Mouse (Mus musculus) embryo, embryonic 9.5 days (tissue): ENCODE data around the gene Klf13.

Experiments
- DNase-seq: peaks from one replicate; pipeline ENCODE4 v3.0.0-alpha.2; 2017; ENCODE audit errors: extremely low spot score

Klf13 gene

GRCm38 (mm10) chr7:63925413-63926360 is 13.0 kb downstream of the Klf13 start:
- DNase-seq = no peak

GRCm38 (mm10) chr7:63924747-63925412 is 13.8 kb downstream of the Klf13 start:
- DNase-seq = no peak

GRCm38 (mm10) chr7:63924151-63924550 is 14.6 kb downstream of the Klf13 start:
- DNase-seq = no peak

GRCm38 (mm10) chr7:63922975-63923374 is 15.7 kb downstream of the Klf13 start:
- no peak for DNase-seq

GRCm38 (mm10) chr7:63922571-63922970 is 16.1 kb downstream of the Klf13 start:
- no peak for DNase-seq

- DNase-seq = no peak
Measured at GRCm38 (mm10) chr7:63921909-63922562, 16.7 kb downstream of the Klf13 start.

- DNase-seq = no peak
Measured at GRCm38 (mm10) chr7:63918771-63919768, 19.6 kb downstream of the Klf13 start.

GRCm38 (mm10) chr7:63917693-63918092 is 21.0 kb downstream of the Klf13 start:
- DNase-seq = no peak

- no peak for DNase-seq
Measured at GRCm38 (mm10) chr7:63916268-63916907, 22.3 kb downstream of the Klf13 start, which contains the start of gene E030018B13Rik. TSS of gene E030018B13Rik (plus strand) at chr7:63916857.

- DNase-seq = no peak
Measured at GRCm38 (mm10) chr7:63914891-63915290, 23.8 kb downstream of the Klf13 start.

- no peak for DNase-seq
Measured at GRCm38 (mm10) chr7:63913724-63914692, 24.7 kb downstream of the Klf13 start.

GRCm38 (mm10) chr7:63912924-63913723 is 25.6 kb downstream of the Klf13 start:
- peak; percentile 25 for DNase-seq

GRCm38 (mm10) chr7:63912234-63912810 is 26.4 kb downstream of the Klf13 start:
- peak; percentile 28 for DNase-seq

GRCm38 (mm10) chr7:63911383-63912233 is 27.1 kb downstream of the Klf13 start:
- no peak for DNase-seq

GRCm38 (mm10) chr7:63910912-63911311 is 27.8 kb downstream of the Klf13 start:
- DNase-seq = no peak

- DNase-seq = no peak
Measured at GRCm38 (mm10) chr7:63910225-63910624, 28.5 kb downstream of the Klf13 start.
